Mouse (Mus musculus) midbrain, embryonic 16.5 days (tissue): ENCODE results near the gene Sf3b6. TPM values are rescaled to one million over a fixed set of nuclear protein-coding genes. Genes with fewer than 3 reads are reported as not detected.

ENCODE experiments used
- ATAC-seq: fragments of 200-750 bp; cut with Nextera tagmentation; 2 replicates; pipeline ENCODE4 v1.8.0; 2017; ENCODE audit warnings: moderate TSS enrichment
- H3K27ac ChIP-seq: fragments of 300-500 bp; sonication (generic); 2 replicates; pipeline ENCODE4 v1.5.1; 2014; ENCODE audit warnings: mild to moderate bottlenecking, low read length, mixed read lengths
- H3K27me3 ChIP-seq: fragments of 300-500 bp; sonication (generic); 2 replicates; pipeline ENCODE4 v1.6.1; 2014; ENCODE audit warnings: low read depth, low read length, mixed read lengths; ENCODE audit not compliant: control insufficient read depth, insufficient read depth
- H3K36me3 ChIP-seq: fragments of 300-500 bp; sonication (generic); 2 replicates; pipeline ENCODE4 v1.6.1; 2014; ENCODE audit warnings: mild to moderate bottlenecking, low read length, moderate library complexity, mixed read lengths; ENCODE audit not compliant: control insufficient read depth, insufficient read depth
- H3K4me1 ChIP-seq: fragments of 300-500 bp; sonication (generic); 2 replicates; pipeline ENCODE4 v1.6.1; 2014; ENCODE audit warnings: mild to moderate bottlenecking, low read length, mixed read lengths; ENCODE audit not compliant: control insufficient read depth, insufficient read depth
- H3K4me2 ChIP-seq: fragments of 300-500 bp; sonication (generic); 2 replicates; pipeline ENCODE4 v1.6.1; 2014; ENCODE audit warnings: mild to moderate bottlenecking, low read length, mixed read lengths
- H3K4me3 ChIP-seq: fragments of 300-500 bp; sonication (generic); 2 replicates; pipeline ENCODE4 v1.5.1; 2014; ENCODE audit warnings: low read depth, mild to moderate bottlenecking, low read length, moderate library complexity, mixed read lengths
- H3K9ac ChIP-seq: fragments of 300-500 bp; sonication (generic); 2 replicates; pipeline ENCODE4 v1.6.1; 2014; ENCODE audit warnings: low read depth, low read length, mixed read lengths
- H3K9me3 ChIP-seq: fragments of 300-500 bp; sonication (generic); replicated peaks from 2 replicates; pipeline ENCODE4 v1.6.1; 2014; ENCODE audit warnings: mild to moderate bottlenecking, low read length, mixed read lengths; ENCODE audit not compliant: control insufficient read depth, poor library complexity, severe bottlenecking
- WGBS: fragments of 180-500 bp; shearing (Covaris S2); extraction: QIAGEN DNeasy Blood & Tissue Kit; methylation state at CpG from one replicate; pipeline ENCODE4 v1.1.7; 2014; 5-methylcytosine and 5-hydroxymethylcytosine counted together
- polyA plus RNA-seq: library from polyadenylated mRNA; unstranded; fragments of >200 nt; fragmentation: Nextera tagmentation; extraction: Ambion mirVana; gene quantifications from 2 replicates; pipeline ENCODE4 v1.2.1, GENCODE M21; 2015

The Sf3b6 gene
- polyA plus RNA-seq, 1 experiment from 2014 or later = 204 TPM

DNA sequence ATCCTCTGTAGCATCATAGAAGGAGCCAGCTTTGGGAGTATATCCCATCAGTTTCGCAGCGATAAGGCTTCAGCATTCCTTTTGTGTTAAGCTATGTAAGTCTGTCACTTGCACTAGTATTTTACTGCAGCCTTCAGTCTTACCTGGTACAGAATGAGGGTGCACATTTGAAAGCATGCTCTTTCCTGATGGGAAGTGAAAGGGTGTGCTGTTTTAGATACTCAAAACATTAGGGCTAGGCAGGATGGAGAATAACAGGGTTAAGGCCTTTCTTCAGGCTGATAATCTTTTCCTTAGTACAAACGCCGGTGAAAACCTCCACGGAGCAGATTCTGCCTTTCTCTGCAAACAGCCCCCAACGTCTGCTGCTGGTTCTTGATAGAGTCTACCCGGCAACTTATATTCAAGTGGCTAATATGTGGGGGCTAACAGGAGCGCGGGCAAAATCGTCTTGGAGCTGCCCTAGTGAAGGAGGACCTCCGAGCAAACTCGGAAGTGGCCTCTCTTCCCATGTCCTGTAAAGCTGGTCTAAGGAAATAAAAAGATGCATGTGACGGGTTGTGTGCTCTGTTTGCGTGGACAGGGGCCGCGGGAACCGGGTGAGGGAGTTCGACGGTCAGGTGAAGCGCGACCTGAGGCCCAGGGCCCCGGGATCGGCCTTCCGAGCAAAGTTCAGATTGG, 524 bp upstream of the Sf3b6 start:
- H3K27me3 ChIP-seq = no peaks in the 10 kb centered on the region
- ATAC-seq = peak; percentile 84
- WGBS = 6% methylated on average over 23 of the region's 24 CpGs

DNA sequence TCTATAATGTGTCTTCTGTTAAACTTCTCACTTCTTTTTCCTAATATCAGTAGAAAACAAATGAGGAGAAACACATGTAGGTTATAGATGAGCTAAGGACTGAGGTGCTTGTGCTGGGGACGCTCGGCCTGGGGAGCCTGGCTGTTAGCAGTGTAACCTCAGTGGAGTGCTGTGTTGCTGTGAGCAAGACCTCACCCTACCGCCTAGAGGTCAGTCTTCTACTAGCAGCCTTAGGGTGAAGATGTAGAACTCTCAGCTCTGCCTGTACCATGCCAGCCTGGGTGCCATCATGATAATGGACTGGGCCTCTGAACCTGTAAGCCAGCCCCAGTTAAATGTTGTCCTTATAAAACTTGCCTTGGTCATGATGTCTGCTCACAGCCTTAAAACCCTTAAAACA, 9.9 kb downstream of the Sf3b6 start:
- H3K9me3 ChIP-seq = no peaks in the 10 kb centered on the region
- ATAC-seq = no peak
- no peaks in the 10 kb centered on the region for H3K4me1 ChIP-seq
- no peak overlapping the region for H3K27ac ChIP-seq
- H3K4me3 ChIP-seq = no peak overlapping the region
- 80% methylated on average over 3 of the region's 3 CpGs for WGBS
- no peaks in the 10 kb centered on the region for H3K27me3 ChIP-seq
- H3K4me2 ChIP-seq = no peak overlapping the region
- no peak overlapping the region for H3K9ac ChIP-seq
- peaks cover 36% of the 10 kb centered on the region for H3K36me3 ChIP-seq

More for the DNA sequence above, 524 bp upstream of the Sf3b6 start:
- peak overlapping the region; percentile 75 for H3K9ac ChIP-seq
- H3K27ac ChIP-seq = peak overlapping the region; percentile 91
- H3K9me3 ChIP-seq = no peaks in the 10 kb centered on the region
- H3K4me1 ChIP-seq = peaks cover 21% of the 10 kb centered on the region
- peak overlapping the region; percentile 83 for H3K4me2 ChIP-seq
- H3K4me3 ChIP-seq = peak overlapping the region; percentile 88
- peaks cover 9% of the 10 kb centered on the region for H3K36me3 ChIP-seq

DNA sequence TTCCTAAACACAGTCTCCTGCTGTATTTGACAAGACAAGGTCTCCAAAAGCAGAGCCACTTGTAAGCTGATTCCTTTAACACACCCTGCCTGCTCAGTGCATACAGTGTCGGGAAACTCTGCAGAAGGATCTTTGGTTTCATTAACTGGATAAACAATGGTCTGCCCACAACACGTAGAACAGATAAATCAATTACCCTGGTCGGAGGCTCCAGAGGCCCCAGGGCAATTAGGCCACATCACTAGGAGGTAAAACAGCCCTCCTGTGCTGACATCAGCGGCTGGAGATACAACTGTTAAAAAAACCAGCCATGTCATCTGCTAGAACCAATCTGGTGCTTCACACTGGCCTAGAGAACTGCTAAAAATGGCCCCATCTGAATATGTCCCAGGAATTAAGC, 19.6 kb downstream of the Sf3b6 start:
- no peak overlapping the region for H3K27ac ChIP-seq
- no peak overlapping the region for H3K4me3 ChIP-seq
- peaks cover 7% of the 10 kb centered on the region; the same call in 1 of the 2 replicates for H3K36me3 ChIP-seq
- 72% methylated on average over 4 of the region's 4 CpGs for WGBS
- no peak overlapping the region for H3K4me2 ChIP-seq
- no peak overlapping the region for H3K9ac ChIP-seq
- ATAC-seq = no peak
- H3K4me1 ChIP-seq = peaks cover 8% of the 10 kb centered on the region
- H3K27me3 ChIP-seq = no peaks in the 10 kb centered on the region
- no peaks in the 10 kb centered on the region for H3K9me3 ChIP-seq

DNA sequence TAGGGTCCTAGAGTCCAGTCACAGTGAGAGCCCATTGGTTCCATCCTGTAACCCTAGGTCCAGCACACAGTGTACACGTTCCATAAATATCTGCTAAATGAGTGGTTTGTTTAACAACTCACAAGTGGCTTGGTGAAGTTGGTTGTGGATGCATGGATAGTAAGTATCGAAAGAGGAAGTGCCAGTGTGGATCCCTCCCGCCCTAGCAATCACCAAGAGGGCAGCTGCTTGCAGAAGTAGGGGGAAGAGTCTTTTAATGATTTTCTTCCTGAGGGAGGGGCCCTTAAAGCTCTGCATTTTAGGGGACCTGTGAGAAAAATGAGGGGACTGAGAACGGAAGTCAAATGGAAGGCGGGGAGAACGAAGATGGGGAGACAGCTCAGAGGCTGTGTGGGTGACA, 22.7 kb downstream of the Sf3b6 start:
- Histone ChIP-seq H3K4me1 (peaks cover 16% of the 10 kb centered on the region), H3K36me3 (0 out of 2 replicates have a peak, but pooled peaks cover 3% of the 10 kb centered on the region), H3K9me3 (no peaks in the 10 kb centered on the region), H3K27me3 (no peaks in the 10 kb centered on the region), H3K4me2 (peak overlapping the region; percentile 88), H3K4me3 (no peak overlapping the region), H3K27ac (no peak overlapping the region), H3K9ac (no peak overlapping the region)
- no peak for ATAC-seq
- 54% methylated on average over 6 of the region's 6 CpGs for WGBS

DNA sequence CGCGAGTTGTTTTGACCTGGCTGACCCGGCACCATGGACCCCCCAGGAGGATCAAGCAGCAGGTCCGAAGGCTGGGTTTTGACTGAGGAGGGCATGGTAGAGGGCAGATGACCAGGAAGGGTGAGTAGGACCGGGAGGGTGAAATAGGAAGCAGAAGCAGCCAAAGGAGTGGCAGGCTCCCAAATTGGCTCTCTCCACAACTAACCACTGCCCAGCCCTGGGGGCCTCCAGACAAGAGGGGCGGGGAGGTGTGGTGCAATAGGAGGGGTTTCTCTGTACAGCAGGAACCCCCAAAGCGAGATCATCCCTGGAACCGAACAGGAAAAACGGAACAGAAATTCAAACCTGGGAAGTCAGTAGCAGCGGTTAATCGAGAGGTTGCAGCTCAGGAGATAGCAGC, 23.4 kb downstream of the Sf3b6 start:
- H3K4me3 ChIP-seq = peak overlapping the region; percentile 91
- peak overlapping the region; percentile 88 for H3K4me2 ChIP-seq
- H3K27ac ChIP-seq = no peak overlapping the region
- ATAC-seq = 0 out of 2 replicates have a peak, but pooled peaks have one; percentile 1
- WGBS = 2% methylated on average over 11 of the region's 11 CpGs
- H3K27me3 ChIP-seq = no peaks in the 10 kb centered on the region
- no peaks in the 10 kb centered on the region for H3K9me3 ChIP-seq
- peak overlapping the region; percentile 89 for H3K9ac ChIP-seq
- H3K4me1 ChIP-seq = peaks cover 16% of the 10 kb centered on the region
- 0 out of 2 replicates have a peak, but pooled peaks cover 3% of the 10 kb centered on the region for H3K36me3 ChIP-seq

DNA sequence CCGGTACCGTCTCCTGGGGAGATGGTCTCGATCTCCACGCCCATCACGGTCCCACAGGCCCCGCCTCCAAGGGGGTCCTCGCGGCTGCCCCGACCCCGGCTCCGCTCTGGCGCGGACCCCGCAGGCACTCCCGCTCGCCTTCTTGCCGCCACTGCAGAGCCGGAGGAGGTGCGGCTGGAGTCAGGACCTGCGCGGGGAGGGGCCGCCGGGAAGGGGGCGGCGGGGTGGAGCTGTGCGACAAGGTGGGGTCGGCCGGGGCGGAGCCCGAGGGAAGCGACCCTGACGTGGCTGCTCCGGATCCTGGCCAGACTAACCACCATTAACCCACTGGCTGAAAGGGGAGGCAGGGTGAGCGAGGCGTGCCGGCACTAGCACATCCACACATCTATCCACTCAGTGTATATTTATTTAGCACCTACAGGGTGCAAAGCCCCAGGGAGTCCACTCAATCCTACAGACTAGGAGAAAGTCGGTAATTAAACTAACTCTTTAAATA, 24.1 kb downstream of the Sf3b6 start, which contains the start of gene Fkbp1b:
Gene Fkbp1b (minus strand): TSS at position 200 of the 496 bp plus-strand sequence.
- Histone ChIP-seq H3K36me3 (0 out of 2 replicates have a peak, but pooled peaks cover 3% of the 10 kb centered on the region), H3K9ac (peak within 1 kb of the TSS; percentile 89), H3K4me1 (peaks cover 16% of the 10 kb centered on the region), H3K9me3 (no peaks in the 10 kb centered on the region), H3K27ac (no peak within 1 kb of the TSS), H3K27me3 (no peaks in the 10 kb centered on the region), H3K4me2 (peak within 1 kb of the TSS; percentile 88), H3K4me3 (peak within 1 kb of the TSS; percentile 91)
- WGBS = under 1% methylated on average over 37 of the region's 37 CpGs
- peak; percentile 65 for ATAC-seq

DNA sequence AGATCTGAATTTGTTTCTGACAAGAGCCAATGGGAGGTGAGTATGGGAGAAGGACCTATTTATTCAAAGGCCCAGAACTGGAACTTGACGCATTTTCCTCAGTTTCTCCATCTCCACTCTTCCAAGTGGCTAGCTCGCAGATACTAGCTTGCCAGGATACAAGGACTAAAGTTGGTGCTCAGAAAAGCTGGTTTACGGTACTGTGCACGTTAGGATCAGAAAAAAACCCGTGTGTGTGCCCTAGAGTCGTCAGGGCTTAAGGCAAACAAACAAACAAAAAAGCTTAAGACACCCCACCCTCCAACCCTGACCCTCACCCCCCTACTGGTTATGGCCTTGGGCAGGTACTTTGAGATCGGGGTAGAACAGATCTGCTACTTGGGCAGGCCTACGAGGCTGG, 25.1 kb downstream of the Sf3b6 start:
- no peaks in the 10 kb centered on the region for H3K9me3 ChIP-seq
- ATAC-seq = no peak; the same call in 1 of the 2 replicates
- H3K36me3 ChIP-seq = 0 out of 2 replicates have a peak, but pooled peaks cover 3% of the 10 kb centered on the region
- WGBS = 88% methylated on average over 8 of the region's 8 CpGs
- no peak overlapping the region for H3K4me3 ChIP-seq
- no peaks in the 10 kb centered on the region for H3K27me3 ChIP-seq
- peaks cover 16% of the 10 kb centered on the region for H3K4me1 ChIP-seq
- H3K9ac ChIP-seq = no peak overlapping the region
- no peak overlapping the region for H3K4me2 ChIP-seq
- no peak overlapping the region for H3K27ac ChIP-seq

DNA sequence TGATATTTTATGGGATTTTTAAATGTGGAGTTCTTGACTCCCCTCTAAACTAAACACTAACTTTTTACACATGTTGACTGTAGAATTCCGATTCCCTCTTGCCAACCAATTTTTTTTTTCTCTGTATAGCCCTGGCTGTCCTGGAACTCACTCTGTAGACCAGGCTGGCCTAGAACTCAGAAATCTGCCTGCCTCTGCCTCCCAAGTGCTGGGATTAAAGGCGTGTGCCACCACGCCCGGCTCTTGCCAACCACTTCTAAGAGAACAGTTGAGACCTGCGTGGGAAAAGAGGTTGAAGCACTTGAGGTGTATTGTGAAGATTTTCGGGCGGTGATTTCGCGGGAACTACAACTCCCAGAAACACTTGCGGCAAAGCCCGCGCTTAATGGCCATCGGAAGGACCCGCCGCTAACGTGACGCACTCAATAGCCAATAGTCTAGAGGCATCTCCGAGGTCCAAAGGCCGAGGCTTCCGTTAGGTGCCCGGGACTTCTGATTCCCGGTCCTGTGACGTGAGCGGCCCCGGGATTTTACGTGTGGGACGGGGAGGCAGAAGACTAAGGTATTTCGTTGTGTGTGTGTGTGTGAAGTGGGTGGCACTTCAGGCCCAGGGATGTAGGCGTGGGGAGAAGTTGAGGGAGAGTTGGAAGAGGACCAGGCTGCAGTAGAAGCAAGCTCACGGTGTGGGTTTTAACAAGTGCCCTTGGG, 25.7 kb downstream of the Sf3b6 start, which contains the start of gene Wdcp:
Gene Wdcp (plus strand): TSS at position 414 of the 708 bp plus-strand sequence.
- H3K9me3 ChIP-seq = no peaks in the 10 kb centered on the region
- peaks cover 16% of the 10 kb centered on the region for H3K4me1 ChIP-seq
- no peaks in the 10 kb centered on the region for H3K36me3 ChIP-seq
- H3K9ac ChIP-seq = peak within 1 kb of the TSS; percentile 65
- WGBS = 1% methylated on average over 30 of the region's 30 CpGs
- peak within 1 kb of the TSS; percentile 75 for H3K4me2 ChIP-seq
- H3K27me3 ChIP-seq = no peaks in the 10 kb centered on the region
- ATAC-seq = peak; percentile 93
- H3K4me3 ChIP-seq = peak within 1 kb of the TSS; percentile 75
- H3K27ac ChIP-seq = peak within 1 kb of the TSS; percentile 62
